Mouse (Mus musculus): ENCODE measurements at regions not wholly inside any gene's neighbourhood (a gene's known extent, or its start where the extent isn't known, plus 50 kb on each side); places are given as distances from the start of the nearest gene placed in this dataset.

- DNase-seq (ENCODE audit: extremely low spot score in 1 of 2, low spot score in 1 of 2): no peak
Measured at GRCm38 (mm10) chr9:100266528-100267387, 219.8 kb downstream of the Il20rb start.

DNA sequence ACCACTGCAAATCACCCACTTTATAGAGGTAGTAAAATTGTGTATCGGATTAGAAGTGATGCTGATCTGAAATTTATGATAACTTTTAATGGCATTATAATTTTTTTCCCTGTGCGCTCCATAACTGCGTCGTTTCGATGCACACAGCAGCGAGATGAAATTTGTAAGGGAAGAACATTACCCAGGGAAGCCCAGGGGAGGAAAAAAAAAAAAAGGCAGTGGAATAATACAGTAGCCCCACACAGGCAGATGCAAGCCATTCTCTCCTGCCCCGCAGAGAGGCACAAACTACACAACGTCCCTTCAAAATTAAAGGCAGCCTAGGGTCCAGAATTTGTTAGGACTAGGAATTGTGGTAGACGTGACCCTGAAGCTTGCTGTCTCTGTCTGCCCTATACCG is 234.2 kb downstream of the Il20rb start:
- no peak for DNase-seq (ENCODE audit: extremely low spot score in 1 of 2, low spot score in 1 of 2)
